In the genomic region with DNA sequence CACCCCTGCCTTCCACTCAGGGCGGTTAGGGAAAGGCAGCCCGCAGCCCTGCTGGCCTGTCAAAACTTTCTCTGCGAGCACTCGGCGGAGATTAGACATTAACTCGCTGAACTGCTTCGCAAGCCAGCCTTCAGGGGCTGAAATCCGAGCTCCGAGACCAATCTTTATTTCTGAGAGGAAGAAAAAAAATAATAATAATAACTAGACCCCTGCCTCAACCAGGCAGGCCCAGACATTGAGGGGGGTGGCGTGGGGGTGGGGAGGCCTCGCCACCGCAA, we compare ENCODE assay signal across 8 mouse cellular contexts. TPM values are rescaled to one million over a fixed set of nuclear protein-coding genes. Genes with fewer than 3 reads are reported as not detected.
DNase-seq lines count a peak whose midpoint lies in the region; ATAC-seq and TF ChIP-seq lines count a peak whose summit lies in the region.

No protein-coding gene starts in this region.

- peaks cover 43% of the 10 kb centered on the region for H3K4me1 ChIP-seq in heart, embryonic 10.5 days
- peaks cover 17% of the 10 kb centered on the region for H3K4me1 ChIP-seq in heart, postnatal 0 days (ENCODE audit: control insufficient read depth, insufficient read depth)
- H3K4me1 ChIP-seq in limb, embryonic 15.5 days, result peaks cover 40% of the 10 kb centered on the region

- peak overlapping the region; percentile 99 for H3K27ac ChIP-seq in heart, embryonic 10.5 days
- H3K27ac ChIP-seq in heart, postnatal 0 days (ENCODE audit: low read depth), result peak overlapping the region; percentile 99
- H3K27ac ChIP-seq in limb, embryonic 15.5 days, result peak overlapping the region; percentile 96

- H3K36me3 ChIP-seq in heart, embryonic 10.5 days, result no peaks in the 10 kb centered on the region
- H3K36me3 ChIP-seq in heart, postnatal 0 days (replicated peaks; ENCODE audit: control insufficient read depth, insufficient read depth, low read length), result no peaks in the 10 kb centered on the region
- H3K36me3 ChIP-seq in limb, embryonic 15.5 days, result no peaks in the 10 kb centered on the region
- H3K36me3 ChIP-seq in myocyte (ENCODE audit: control insufficient read depth, insufficient read depth), result no peaks in the 10 kb centered on the region

- ATAC-seq in heart, postnatal 0 days (ENCODE audit: insufficient read depth, low read depth), result no peak
- no peak for ATAC-seq in limb, embryonic 15.5 days (ENCODE audit: insufficient number of reproducible peaks, low FRiP score, low TSS enrichment, low read depth)

- H3ac ChIP-seq in myocyte (ENCODE audit: control insufficient read depth, insufficient read length), result peak overlapping the region; percentile 97

- TF ChIP-seq POLR2A in myocyte (IDR thresholded peaks at IDR 0.05; ENCODE audit: insufficient read length, low read depth), result no peak

- TF ChIP-seq CTCF in heart, postnatal 0 days (IDR thresholded peaks at IDR 0.05; ENCODE audit: low read depth), result no peak

- no peak for TF ChIP-seq EP300 in heart, postnatal 0 days (IDR thresholded peaks at IDR 0.05; ENCODE audit: low read depth)

- peaks cover 58% of the 10 kb centered on the region for H3K79me2 ChIP-seq in myocyte (ENCODE audit: control insufficient read depth, insufficient read depth)

- H3K4me2 ChIP-seq in heart, postnatal 0 days (ENCODE audit: low read depth, low read length), result peak overlapping the region; percentile 97
- peak overlapping the region; percentile 84 for H3K4me2 ChIP-seq in limb, embryonic 15.5 days
- H3K4me2 ChIP-seq in myocyte (ENCODE audit: low read depth), result peak overlapping the region; percentile 73

- no peak for DNase-seq in heart, embryonic 10.5 days (ENCODE audit: low spot score)
- DNase-seq in heart, adult 11 months, result no peak
- peak; percentile 32 for DNase-seq in adipocyte (ENCODE audit: low spot score)
- no peak for DNase-seq in heart, postnatal 0 days (ENCODE audit: low spot score)
- no peak for DNase-seq in frontal cortex, postnatal 14 days (ENCODE audit: low spot score in 2 of 2)
- no peak for DNase-seq in yolk sac, embryonic 10.5 days (ENCODE audit: low spot score)

- no peaks in the 10 kb centered on the region for H3K9me3 ChIP-seq in heart, embryonic 10.5 days
- H3K9me3 ChIP-seq in heart, postnatal 0 days (replicated peaks; ENCODE audit: control insufficient read depth, low read length), result no peaks in the 10 kb centered on the region
- H3K9me3 ChIP-seq in limb, embryonic 15.5 days, result no peaks in the 10 kb centered on the region

- no peaks in the 10 kb centered on the region for H3K27me3 ChIP-seq in heart, embryonic 10.5 days (ENCODE audit: insufficient read depth, poor library complexity, severe bottlenecking)
- H3K27me3 ChIP-seq in heart, postnatal 0 days (ENCODE audit: control insufficient read depth, insufficient read depth, low read length), result no peaks in the 10 kb centered on the region
- H3K27me3 ChIP-seq in limb, embryonic 15.5 days, result no peaks in the 10 kb centered on the region
- no peaks in the 10 kb centered on the region for H3K27me3 ChIP-seq in myocyte (ENCODE audit: control insufficient read depth, insufficient read depth, insufficient read length)

- peak overlapping the region; percentile 95 for H3K4me3 ChIP-seq in heart, embryonic 10.5 days
- peak overlapping the region; percentile 99 for H3K4me3 ChIP-seq in heart, postnatal 0 days (ENCODE audit: low read depth, low read length)
- H3K4me3 ChIP-seq in limb, embryonic 15.5 days, result peak overlapping the region; percentile 96
- peak overlapping the region; percentile 41 for H3K4me3 ChIP-seq in myocyte

- H3K9ac ChIP-seq in heart, postnatal 0 days (replicated peaks; ENCODE audit: low read depth, low read length), result peak overlapping the region; percentile 94
- peak overlapping the region; percentile 85 for H3K9ac ChIP-seq in limb, embryonic 15.5 days

- under 1% methylated on average over 12 of the region's 12 CpGs for WGBS in heart, embryonic 10.5 days
- WGBS in heart, postnatal 0 days, result under 1% methylated on average over 12 of the region's 12 CpGs
- under 1% methylated on average over 12 of the region's 12 CpGs for WGBS in limb, embryonic 15.5 days

TF ChIP-seq in myocyte, 11 proteins besides CTCF, POLR2A, EP300 and RAD21:
- TF ChIP-seq SRF (IDR thresholded peaks at IDR 0.05; ENCODE audit: control insufficient read depth, insufficient read length, low read depth), result no peak
- no peak for TF ChIP-seq E2F4 (IDR thresholded peaks at IDR 0.05; ENCODE audit: insufficient read depth)
- TF ChIP-seq POLR2AphosphoS2 (IDR thresholded peaks at IDR 0.05; ENCODE audit: insufficient read length, low read depth), result no peak
- no peak for TF ChIP-seq USF1 (IDR thresholded peaks at IDR 0.05; ENCODE audit: low read depth)
- TF ChIP-seq MYOG (IDR thresholded peaks at IDR 0.05; ENCODE audit: control insufficient read depth in 1 of 3, insufficient read depth in 1 of 3, insufficient read length in 2 of 3, low read depth in 2 of 3), result no peak
- TF ChIP-seq TCF3 (IDR thresholded peaks at IDR 0.05; ENCODE audit: insufficient read length, low read depth), result no peak
- no peak for TF ChIP-seq CEBPB (IDR thresholded peaks at IDR 0.05; ENCODE audit: insufficient read depth, poor library complexity, severe bottlenecking)
- TF ChIP-seq TCF12 (IDR thresholded peaks at IDR 0.05; ENCODE audit: insufficient read depth, poor library complexity, severe bottlenecking), result no peak
- TF ChIP-seq MAX (IDR thresholded peaks at IDR 0.05; ENCODE audit: low read depth), result no peak
- no peak for TF ChIP-seq MYOD1 (IDR thresholded peaks at IDR 0.05; ENCODE audit: control insufficient read depth in 1 of 3, insufficient read length in 2 of 3, low read depth in 2 of 3)
- no peak for TF ChIP-seq REST (IDR thresholded peaks at IDR 0.05; ENCODE audit: insufficient read depth, insufficient read length)

RNA-seq across cellular contexts. Expression of gene Macf1, which starts 20.5 kb away (rescaled TPM):
- 57.4 and 58.9 TPM in 2 replicates for polyA plus RNA-seq in heart, embryonic 10.5 days (2016; fragmentation: Nextera tagmentation; extraction: Ambion mirVana)
- total RNA-seq in heart, postnatal 0 days (2014; rRNA removed; ENCODE audit: low replicate concordance), result 236 and 250 TPM in 2 replicates
- 40.2 and 41.4 TPM in 2 replicates for polyA plus RNA-seq in heart, postnatal 0 days (2015; fragmentation: Nextera tagmentation; extraction: Ambion mirVana)
- 43.2 and 47.4 TPM in 2 replicates for polyA plus RNA-seq in limb, embryonic 15.5 days (2015; fragmentation: Nextera tagmentation; extraction: Ambion mirVana)
- 88.5 TPM for polyA plus RNA-seq in myocyte (2012; fragmentation: generic; extraction: Trizol)

RNA-seq across cellular contexts. Expression of gene Ndufs5, which starts 54.4 kb away (rescaled TPM):
- 453 and 498 TPM in 2 replicates for polyA plus RNA-seq in heart, embryonic 10.5 days (2016; fragmentation: Nextera tagmentation; extraction: Ambion mirVana)
- 144 and 214 TPM in 2 replicates for total RNA-seq in heart, postnatal 0 days (2014; rRNA removed; ENCODE audit: low replicate concordance)
- 953 and 982 TPM in 2 replicates for polyA plus RNA-seq in heart, postnatal 0 days (2015; fragmentation: Nextera tagmentation; extraction: Ambion mirVana)
- 305 and 309 TPM in 2 replicates for polyA plus RNA-seq in limb, embryonic 15.5 days (2015; fragmentation: Nextera tagmentation; extraction: Ambion mirVana)
- polyA plus RNA-seq in myocyte (2012; fragmentation: generic; extraction: Trizol), result 484 TPM

Comparison
In these comparisons a context has a peak if more than half of its experiments do, and no peak if none do; other contexts are left out.
1. H3K4me3 ChIP-seq: peak in every context shown above with its lines; median percentile 99 in heart, postnatal 0 days; 96 in limb, embryonic 15.5 days; 95 in heart, embryonic 10.5 days; 41 in myocyte.